23 mouse cellular contexts compared by ENCODE assay signal in the genomic region with DNA sequence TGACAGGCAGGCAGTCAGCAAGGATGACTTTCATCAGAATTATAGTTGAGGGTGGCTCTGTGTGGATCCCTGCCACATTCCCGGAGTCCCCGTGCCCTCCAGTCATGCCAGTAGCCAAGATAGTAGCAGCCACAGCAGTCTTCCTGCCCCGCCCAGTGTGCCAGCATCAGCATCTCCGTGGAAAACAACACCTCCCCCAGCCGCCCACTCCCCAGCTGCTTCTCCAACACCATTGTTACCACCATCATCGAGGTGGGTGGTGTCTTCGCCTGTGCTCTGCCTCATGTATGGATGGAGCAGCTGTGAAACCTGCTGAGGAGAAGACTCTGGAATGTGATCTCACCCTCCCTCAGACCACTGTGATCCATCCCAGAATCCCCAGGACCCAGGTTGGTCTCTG. TPM values are rescaled to one million over a fixed set of nuclear protein-coding genes. Genes with fewer than 3 reads are reported as not detected.
DNase-seq lines count a peak whose midpoint lies in the region; TF ChIP-seq lines count a peak whose summit lies in the region.
"Had no signal": no experiment of that assay in that cellular context is flagged by ENCODE, and none has a peak within 500 bp of the region (broad histone marks: within the 10 kb centered on the region; RNA-seq: fewer than 3 reads in every experiment).

No protein-coding gene starts in this region.

- intact Hi-C loops in left cerebral cortex, postnatal 36 days (cut with DNase I): no loop called here

- 0 out of 2 replicates have a peak overlapping the region, but pooled peaks have one; percentile 10 for H3K4me3 ChIP-seq in E14TG2a.4 (replicated peaks; ENCODE audit: low read length)
- H3K4me3 ChIP-seq: forebrain, embryonic 13.5 days; gastrocnemius, adult 2 months; heart, embryonic 12.5 days; hindbrain, embryonic 12.5 days; limb, embryonic 13.5 days; liver, embryonic 13.5 days; neural tube, embryonic 15.5 days had no signal

- H3K27me3 ChIP-seq in E14TG2a.4 (ENCODE audit: insufficient read depth, low read length): peaks cover 30% of the 10 kb centered on the region
- H3K27me3 ChIP-seq: neural tube, embryonic 15.5 days had no signal

- no peaks in the 10 kb centered on the region for H3K9me3 ChIP-seq in E14TG2a.4 (ENCODE audit: low read length)
- H3K9me3 ChIP-seq: forebrain, embryonic 13.5 days; heart, embryonic 12.5 days; hindbrain, embryonic 12.5 days; limb, embryonic 13.5 days; liver, embryonic 13.5 days; neural tube, embryonic 15.5 days had no signal

- peaks cover 56% of the 10 kb centered on the region for H3K4me1 ChIP-seq in E14TG2a.4 (replicated peaks; ENCODE audit: low read depth, low read length)
- H3K4me1 ChIP-seq: forebrain, embryonic 13.5 days; heart, embryonic 12.5 days; hindbrain, embryonic 12.5 days; limb, embryonic 13.5 days; liver, embryonic 13.5 days had no signal

- no peak for TF ChIP-seq CTCF in E14TG2a.4 (conservative IDR thresholded peaks at IDR 0.05; ENCODE audit: low read length)

- no peaks in the 10 kb centered on the region for H3K36me3 ChIP-seq in E14TG2a.4 (ENCODE audit: insufficient read depth, low read length)
- H3K36me3 ChIP-seq: heart, embryonic 12.5 days; hindbrain, embryonic 12.5 days; limb, embryonic 13.5 days; liver, embryonic 13.5 days; neural tube, embryonic 15.5 days had no signal

- DNase-seq in layer of hippocampus, adult 11-12 months (ENCODE audit: low spot score): peak; percentile 78
- no peak for DNase-seq in layer of hippocampus, postnatal 10 days (ENCODE audit: low spot score in 2 of 2)
- DNase-seq in layer of hippocampus, adult 9-11 months: peak; percentile 86
- peak; percentile 85 to 90 for DNase-seq in left cerebral cortex, postnatal 36 days (ENCODE audit: low spot score in 2 of 2)
- DNase-seq in cerebellum, adult 8-10 months: no peak
- DNase-seq in lung, postnatal 14 days: no peak
- DNase-seq: adrenal gland, postnatal 36 days; cerebellum, adult 9-11 months; gastrocnemius, adult 2 months; heart, postnatal 14 days; kidney, adult 9 months; liver, embryonic 13.5 days; lung, embryonic 14.5 days; lung, postnatal 4 days; spleen, adult 18-20 months; thymus, postnatal 4 days had no signal

RNA-seq across cellular contexts. Expression of gene Camk2n1, which starts 25.5 kb away (rescaled TPM):
- total RNA-seq in layer of hippocampus, postnatal 10 days (2021): 100 to 1,000 TPM; 161 to 168 TPM
- total RNA-seq in left cerebral cortex, postnatal 36 days (2021): 1,000 to 10,000 TPM; 1,236 to 1,427 TPM
- total RNA-seq: granulocyte monocyte progenitor cell, adult 5-6 weeks had no signal

RNA-seq across cellular contexts. Expression of gene Mul1, which starts 45.1 kb away (rescaled TPM):
- total RNA-seq in layer of hippocampus, postnatal 10 days (2021): 10 to 100 TPM; 39.1 to 43.4 TPM
- 10 to 100 TPM; 56.4 to 58.5 TPM for total RNA-seq in left cerebral cortex, postnatal 36 days (2021)

Comparison
In these comparisons a context has a peak if more than half of its experiments do, and no peak if none do; other contexts are left out.
1. DNase-seq: peak in layer of hippocampus, adult 11-12 months (single experiment), layer of hippocampus, adult 9-11 months (single experiment) and left cerebral cortex, postnatal 36 days (2 of 2); none in layer of hippocampus, postnatal 10 days (0 of 2), cerebellum, adult 8-10 months (single experiment) and lung, postnatal 14 days (single experiment).
2. RNA of gene Camk2n1, which starts 25.5 kb away (total RNA-seq): 1,236 to 1,427 TPM in left cerebral cortex, postnatal 36 days; 161 to 168 TPM in layer of hippocampus, postnatal 10 days; every median in the first group is over 4 times any median in the second.